Comparison of ENCODE assay signal across 15 mouse cellular contexts in genomic region chr5:91313971-91314370, GRCm38 (mm10).
"Had no signal": no experiment of that assay in that cellular context is flagged by ENCODE, and none has a peak within 500 bp of the region (broad histone marks: within the 10 kb centered on the region; RNA-seq: fewer than 3 reads in every experiment).

No protein-coding gene starts in this region.

- H3K4me1 ChIP-seq: limb, embryonic 12.5 days; limb, embryonic 15.5 days; midbrain, embryonic 10.5 days had no signal

- H3K36me3 ChIP-seq: limb, embryonic 12.5 days; limb, embryonic 15.5 days; midbrain, embryonic 10.5 days had no signal

- H3K4me2 ChIP-seq: limb, embryonic 12.5 days; limb, embryonic 15.5 days; liver, embryonic 11.5 days had no signal

- DNase-seq: kidney, adult 18-20 months; kidney, adult 9 months; kidney, postnatal 14 days; kidney, postnatal 4 days; left cerebral cortex, postnatal 4 days; liver, postnatal 0 days; midbrain, embryonic 14.5 days; thymus, postnatal 36 days had no signal

- ATAC-seq: inflammation-experienced regulatory T-cells, adult 6 months; intestine, embryonic 16.5 days; liver, postnatal 0 days had no signal

- H3K9me3 ChIP-seq: limb, embryonic 12.5 days; limb, embryonic 15.5 days; midbrain, embryonic 10.5 days had no signal

- H3K9ac ChIP-seq: limb, embryonic 12.5 days; limb, embryonic 15.5 days; liver, embryonic 14.5 days; liver, postnatal 0 days had no signal

- H3K27me3 ChIP-seq: limb, embryonic 12.5 days; limb, embryonic 15.5 days had no signal

- H3K27ac ChIP-seq: limb, embryonic 12.5 days; limb, embryonic 15.5 days; liver, embryonic 14.5 days; midbrain, embryonic 10.5 days had no signal

- H3K4me3 ChIP-seq: limb, embryonic 12.5 days; limb, embryonic 15.5 days; midbrain, embryonic 10.5 days had no signal
